Mouse (Mus musculus) liver, postnatal 0 days (tissue): ENCODE data around the gene Asb6. TPM values are rescaled to one million over a fixed set of nuclear protein-coding genes. Genes with fewer than 3 reads are reported as not detected.

Experiments
- ATAC-seq: fragments of 200-750 bp; cut with Nextera tagmentation; 2 replicates; pipeline ENCODE4 v1.8.0; 2017; ENCODE audit warnings: mild to moderate bottlenecking, moderate library complexity
- DNase-seq: peaks from one replicate; pipeline ENCODE4 v3.0.0-alpha.2; 2016
- H3K27ac ChIP-seq: fragments of 300-500 bp; sonication (generic); 2 replicates; pipeline ENCODE4 v1.5.1; 2014; ENCODE audit warnings: antibody characterized with exemption, moderate library complexity, mild to moderate bottlenecking, low read depth
- H3K27me3 ChIP-seq: fragments of 300-500 bp; sonication (generic); 2 replicates; pipeline ENCODE4 v1.6.1; 2014; ENCODE audit warnings: low read length, control low read depth, mixed read lengths; ENCODE audit not compliant: insufficient read depth
- H3K36me3 ChIP-seq: fragments of 300-500 bp; sonication (generic); replicated peaks from 2 replicates; pipeline ENCODE4 v1.6.1; 2014; ENCODE audit warnings: mild to moderate bottlenecking, control low read depth, low read length, moderate library complexity, mixed read lengths; ENCODE audit not compliant: insufficient read depth
- H3K4me1 ChIP-seq: fragments of 300-500 bp; sonication (generic); 2 replicates; pipeline ENCODE4 v1.6.1; 2014; ENCODE audit warnings: antibody characterized with exemption, mild to moderate bottlenecking, control low read depth; ENCODE audit not compliant: insufficient read depth
- H3K4me2 ChIP-seq: fragments of 300-500 bp; sonication (generic); 2 replicates; pipeline ENCODE4 v1.6.1; 2014; ENCODE audit warnings: low read depth, mild to moderate bottlenecking, low read length, moderate library complexity, mixed read lengths
- H3K4me3 ChIP-seq: fragments of 300-500 bp; sonication (generic); 2 replicates; pipeline ENCODE4 v1.5.1; 2014; ENCODE audit warnings: low read depth, low read length
- H3K9ac ChIP-seq: fragments of 300-500 bp; sonication (generic); replicated peaks from 2 replicates; pipeline ENCODE4 v1.6.1; 2014; ENCODE audit warnings: mild to moderate bottlenecking, moderate library complexity
- H3K9me3 ChIP-seq: fragments of 300-500 bp; sonication (generic); 2 replicates; pipeline ENCODE4 v1.6.1; 2016; ENCODE audit warnings: mild to moderate bottlenecking, control low read depth, low read length, mixed read lengths
- CTCF ChIP-seq: sonication (generic); IDR thresholded peaks from 2 replicates; pipeline ENCODE4 v1.5.1; 2016; ENCODE audit warnings: antibody characterized with exemption, low read depth
- EP300 ChIP-seq: IDR thresholded peaks from 2 replicates; pipeline ENCODE4 v1.6.1; 2016; ENCODE audit warnings: antibody characterized with exemption, low read depth, mild to moderate bottlenecking
- WGBS: fragments of 180-500 bp; shearing (Covaris S2); extraction: QIAGEN DNeasy Blood & Tissue Kit; methylation state at CpG from one replicate; pipeline ENCODE4 v1.1.7; 2014; ENCODE audit not compliant: insufficient replicate concordance; 5-methylcytosine and 5-hydroxymethylcytosine counted together
- polyA plus RNA-seq: library from polyadenylated mRNA; unstranded; fragments of >200 nt; fragmentation: Nextera tagmentation; extraction: Ambion mirVana; gene quantifications from 2 replicates; pipeline ENCODE4 v1.2.1, GENCODE M21; 2015

Gene Asb6
- polyA plus RNA-seq, 1 experiment from 2014 or later, result 16.9 TPM

- Histone ChIP-seq H3K36me3 (no peaks in the 10 kb centered on the region), H3K4me2 (no peak overlapping the region), H3K27ac (no peak overlapping the region), H3K9ac (no peak overlapping the region), H3K9me3 (no peaks in the 10 kb centered on the region), H3K4me3 (no peak overlapping the region), H3K27me3 (peaks cover 17% of the 10 kb centered on the region; the same call in 1 of the 2 replicates), H3K4me1 (no peaks in the 10 kb centered on the region)
- DNase-seq (no peak), ATAC-seq (no peak)
- no peak for TF ChIP-seq CTCF
- no peak for TF ChIP-seq EP300
- 47% methylated on average over 20 of the region's 20 CpGs for WGBS
Measured at GRCm38 (mm10) chr2:30852771-30853313, 22.7 kb upstream of the Asb6 start.

- H3K27me3 ChIP-seq, result peaks cover 31% of the 10 kb centered on the region
- no peak overlapping the region for H3K27ac ChIP-seq
- no peak overlapping the region for H3K9ac ChIP-seq
- no peaks in the 10 kb centered on the region for H3K36me3 ChIP-seq
- DNase-seq, result no peak
- H3K9me3 ChIP-seq, result no peaks in the 10 kb centered on the region
- no peaks in the 10 kb centered on the region for H3K4me1 ChIP-seq
- no peak overlapping the region for H3K4me2 ChIP-seq
- H3K4me3 ChIP-seq, result no peak overlapping the region
- WGBS, result 22% methylated on average over 5 of the region's 6 CpGs
- TF ChIP-seq EP300 (no peak), CTCF (no peak)
- no peak for ATAC-seq
Measured at GRCm38 (mm10) chr2:30850581-30850980, 20.4 kb upstream of the Asb6 start.

- ATAC-seq, result no peak
- no peak overlapping the region for H3K4me2 ChIP-seq
- no peak for TF ChIP-seq EP300
- no peak overlapping the region for H3K27ac ChIP-seq
- DNase-seq, result no peak
- H3K9me3 ChIP-seq, result no peaks in the 10 kb centered on the region
- H3K36me3 ChIP-seq, result no peaks in the 10 kb centered on the region
- 0 out of 2 replicates have a peak, but pooled peaks cover 5% of the 10 kb centered on the region for H3K4me1 ChIP-seq
- H3K27me3 ChIP-seq, result peaks cover 53% of the 10 kb centered on the region
- 68% methylated on average over 8 of the region's 8 CpGs for WGBS
- H3K9ac ChIP-seq, result no peak overlapping the region
- H3K4me3 ChIP-seq, result no peak overlapping the region
Measured at GRCm38 (mm10) chr2:30848184-30848583, 18.1 kb upstream of the Asb6 start.

- DNase-seq (no peak), ATAC-seq (no peak)
- TF ChIP-seq CTCF, result no peak
- no peak for TF ChIP-seq EP300
- Histone ChIP-seq H3K4me2 (no peak overlapping the region), H3K36me3 (no peaks in the 10 kb centered on the region), H3K9me3 (no peaks in the 10 kb centered on the region), H3K9ac (no peak overlapping the region), H3K4me1 (0 out of 2 replicates have a peak, but pooled peaks cover 5% of the 10 kb centered on the region), H3K4me3 (no peak overlapping the region), H3K27ac (no peak overlapping the region), H3K27me3 (peaks cover 58% of the 10 kb centered on the region)
- WGBS, result 34% methylated on average over 6 of the region's 6 CpGs
Measured at GRCm38 (mm10) chr2:30846723-30847122, 16.6 kb upstream of the Asb6 start.

- TF ChIP-seq CTCF, result no peak
- no peak for TF ChIP-seq EP300
- 60% methylated on average over 8 of the region's 8 CpGs for WGBS
- H3K27ac ChIP-seq, result no peak overlapping the region
- no peak for ATAC-seq
- H3K4me2 ChIP-seq, result no peak overlapping the region
- no peak overlapping the region for H3K4me3 ChIP-seq
- no peaks in the 10 kb centered on the region for H3K9me3 ChIP-seq
- H3K4me1 ChIP-seq, result 0 out of 2 replicates have a peak, but pooled peaks cover 5% of the 10 kb centered on the region
- DNase-seq, result no peak
- H3K36me3 ChIP-seq, result no peaks in the 10 kb centered on the region
- no peak overlapping the region for H3K9ac ChIP-seq
- H3K27me3 ChIP-seq, result peaks cover 56% of the 10 kb centered on the region
Measured at GRCm38 (mm10) chr2:30846236-30846635, 16.1 kb upstream of the Asb6 start.

- Histone ChIP-seq H3K4me1 (0 out of 2 replicates have a peak, but pooled peaks cover 5% of the 10 kb centered on the region), H3K27me3 (peaks cover 52% of the 10 kb centered on the region), H3K36me3 (no peaks in the 10 kb centered on the region), H3K4me3 (peak overlapping the region; percentile 43), H3K9ac (no peak overlapping the region), H3K9me3 (no peaks in the 10 kb centered on the region), H3K4me2 (peak overlapping the region; percentile 67), H3K27ac (no peak overlapping the region)
- ATAC-seq (no peak), DNase-seq (no peak)
- no peak for TF ChIP-seq EP300
- no peak for TF ChIP-seq CTCF
- WGBS, result 2% methylated on average over 72 of the region's 80 CpGs
Measured at GRCm38 (mm10) chr2:30845152-30846070, 15.3 kb upstream of the Asb6 start.
